Mouse (Mus musculus) embryonic fibroblast, embryonic 13.5 days (primary cell): ENCODE data around the gene Slc35e2. TPM values are rescaled to one million over a fixed set of nuclear protein-coding genes. Genes with fewer than 3 reads are reported as not detected.
A peak's percentile ranks its signal among the peaks of the same experiment; 100 is the strongest.
"Not testable (repeated sequence)": the region's sequence is repeated elsewhere in the genome, so short reads cannot be mapped to it uniquely, and the experiment has no call there.

Experiments
- H3K27ac ChIP-seq: 2 replicates; pipeline ENCODE4 v1.5.1; 2012; ENCODE audit warnings: low read length, control low read depth, inconsistent platforms; ENCODE audit not compliant: insufficient read depth
- H3K4me1 ChIP-seq: 2 replicates; pipeline ENCODE4 v1.6.1; 2011; ENCODE audit warnings: low read length; ENCODE audit not compliant: control insufficient read depth, insufficient read depth
- H3K4me3 ChIP-seq: 2 replicates; pipeline ENCODE4 v1.5.1; 2011; ENCODE audit warnings: mild to moderate bottlenecking, control low read depth, low read length; ENCODE audit not compliant: insufficient read depth
- CTCF ChIP-seq: IDR thresholded peaks from 2 replicates; pipeline ENCODE4 v1.5.1; 2011; ENCODE audit warnings: mild to moderate bottlenecking, control low read depth, low read length, moderate library complexity, borderline replicate concordance; ENCODE audit not compliant: insufficient read depth
- POLR2A ChIP-seq: IDR thresholded peaks from 2 replicates; pipeline ENCODE4 v1.6.1; 2011; ENCODE audit warnings: low read depth, mild to moderate bottlenecking, control low read depth, low read length, moderate library complexity
- polyA plus RNA-seq: library from polyadenylated mRNA; stranded (reverse); fragments of >200 nt; gene quantifications from 2 replicates; pipeline ENCODE4 v1.2.4, GENCODE M21; 2011; ENCODE audit warnings: low read depth; ENCODE audit not compliant: missing spikeins, insufficient read length

Slc35e2 gene
- polyA plus RNA-seq, 1 experiment = 13.5 TPM

GRCm38 (mm10) chr4:155563400-155564231 lies 37.6 kb upstream of the Slc35e2 start:
- TF ChIP-seq CTCF (peak; percentile 59; the same call in 1 of the 2 replicates), POLR2A (peak; percentile 91)
- peaks cover 20% of the 10 kb centered on the region for H3K4me1 ChIP-seq
- H3K4me3 ChIP-seq = peak overlapping the region; percentile 80
- H3K27ac ChIP-seq = peak overlapping the region; percentile 79

- TF ChIP-seq CTCF (no peak), POLR2A (no peak; the same call in none of the 2 replicates)
- peak overlapping the region; percentile 79 for H3K27ac ChIP-seq
- H3K4me1 ChIP-seq = peaks cover 20% of the 10 kb centered on the region
- peak overlapping the region; percentile 80 for H3K4me3 ChIP-seq
Observed at GRCm38 (mm10) chr4:155564315-155565069, 36.7 kb upstream of the Slc35e2 start.

GRCm38 (mm10) chr4:155566555-155566954 lies 34.7 kb upstream of the Slc35e2 start:
- no peak for TF ChIP-seq POLR2A
- Histone ChIP-seq H3K4me3 (no peak overlapping the region), H3K4me1 (peaks cover 25% of the 10 kb centered on the region), H3K27ac (no peak overlapping the region)

GRCm38 (mm10) chr4:155568170-155568569 lies 33.0 kb upstream of the Slc35e2 start:
- Histone ChIP-seq H3K27ac (no peak overlapping the region), H3K4me3 (no peak overlapping the region), H3K4me1 (peaks cover 13% of the 10 kb centered on the region)
- TF ChIP-seq CTCF (no peak), POLR2A (no peak)

GRCm38 (mm10) chr4:155568632-155569370 lies 32.4 kb upstream of the Slc35e2 start:
- TF ChIP-seq POLR2A (no peak), CTCF (no peak)

GRCm38 (mm10) chr4:155569818-155570217 lies 31.4 kb upstream of the Slc35e2 start:
- H3K4me1 ChIP-seq = peaks cover 13% of the 10 kb centered on the region
- H3K4me3 ChIP-seq = no peak overlapping the region
- no peak overlapping the region for H3K27ac ChIP-seq
- TF ChIP-seq POLR2A (no peak), CTCF (no peak)

More at GRCm38 (mm10) chr4:155568632-155569370, 32.4 kb upstream of the Slc35e2 start:
- no peak overlapping the region for H3K27ac ChIP-seq
- H3K4me1 ChIP-seq = peaks cover 13% of the 10 kb centered on the region
- no peak overlapping the region for H3K4me3 ChIP-seq

GRCm38 (mm10) chr4:155570315-155570714 lies 30.9 kb upstream of the Slc35e2 start:
- not testable (repeated sequence) for H3K4me3 ChIP-seq, H3K27ac ChIP-seq
- H3K4me1 ChIP-seq = peaks cover 13% of the 10 kb centered on the region

- no peak overlapping the region for H3K4me3 ChIP-seq
- H3K27ac ChIP-seq = peak overlapping the region; percentile 56; the same call in 1 of the 2 replicates
- H3K4me1 ChIP-seq = peaks cover 10% of the 10 kb centered on the region
- TF ChIP-seq CTCF (no peak), POLR2A (no peak)
Observed at GRCm38 (mm10) chr4:155571442-155571841, 29.8 kb upstream of the Slc35e2 start.

- TF ChIP-seq POLR2A (no peak), CTCF (no peak)
- Histone ChIP-seq H3K27ac (no peak overlapping the region), H3K4me3 (no peak overlapping the region), H3K4me1 (peaks cover 10% of the 10 kb centered on the region)
Observed at GRCm38 (mm10) chr4:155573155-155573554, 28.1 kb upstream of the Slc35e2 start.

- H3K4me1 ChIP-seq = peaks cover 10% of the 10 kb centered on the region
- H3K27ac ChIP-seq = no peak overlapping the region
- TF ChIP-seq CTCF (no peak), POLR2A (no peak)
- no peak overlapping the region for H3K4me3 ChIP-seq
Observed at GRCm38 (mm10) chr4:155573876-155574275, 27.3 kb upstream of the Slc35e2 start.
